Mouse (Mus musculus) hindbrain, embryonic 15.5 days (tissue): ENCODE results near the gene Cep164. TPM values are rescaled to one million over a fixed set of nuclear protein-coding genes. Genes with fewer than 3 reads are reported as not detected.
"Not testable (repeated sequence)": the region's sequence is repeated elsewhere in the genome, so short reads cannot be mapped to it uniquely, and the experiment has no call there.

Experiments
- ATAC-seq: fragments of 200-750 bp; cut with Nextera tagmentation; 2 replicates; pipeline ENCODE4 v1.8.0; 2017; ENCODE audit warnings: low read depth, moderate number of reproducible peaks, moderate TSS enrichment; ENCODE audit not compliant: low FRiP score
- H3K27ac ChIP-seq: fragments of 300-500 bp; sonication (generic); replicated peaks from 2 replicates; pipeline ENCODE4 v1.5.1; 2015; ENCODE audit warnings: mild to moderate bottlenecking, inconsistent platforms
- H3K27me3 ChIP-seq: fragments of 300-500 bp; sonication (generic); 2 replicates; pipeline ENCODE4 v1.6.1; 2015; ENCODE audit warnings: control low read depth, inconsistent platforms
- H3K36me3 ChIP-seq: fragments of 300-500 bp; sonication (generic); 2 replicates; pipeline ENCODE4 v1.6.1; 2015; ENCODE audit warnings: control low read depth, inconsistent platforms
- H3K4me1 ChIP-seq: fragments of 300-500 bp; sonication (generic); replicated peaks from 2 replicates; pipeline ENCODE4 v1.6.1; 2015; ENCODE audit warnings: control low read depth, inconsistent platforms
- H3K4me2 ChIP-seq: fragments of 300-500 bp; sonication (generic); 2 replicates; pipeline ENCODE4 v1.6.1; 2015; ENCODE audit warnings: moderate library complexity, mild to moderate bottlenecking, inconsistent platforms
- H3K4me3 ChIP-seq: fragments of 300-500 bp; sonication (generic); 2 replicates; pipeline ENCODE4 v1.5.1; 2015; ENCODE audit warnings: mild to moderate bottlenecking, inconsistent platforms
- H3K9ac ChIP-seq: fragments of 300-500 bp; sonication (generic); 2 replicates; pipeline ENCODE4 v1.6.1; 2015; ENCODE audit warnings: inconsistent platforms
- H3K9me3 ChIP-seq: fragments of 300-500 bp; sonication (generic); 2 replicates; pipeline ENCODE4 v1.6.1; 2016; ENCODE audit warnings: control low read depth, inconsistent platforms
- WGBS: fragments of 180-500 bp; shearing (Covaris S2); methylation state at CpG from one replicate; pipeline ENCODE4 v1.1.7; 2015; 5-methylcytosine and 5-hydroxymethylcytosine counted together
- polyA plus RNA-seq: library from polyadenylated mRNA; unstranded; fragments of >200 nt; fragmentation: Nextera tagmentation; extraction: Ambion mirVana; gene quantifications from 2 replicates; pipeline ENCODE4 v1.2.1, GENCODE M21; 2015

Gene Cep164
- polyA plus RNA-seq, 1 experiment from 2014 or later: 14.9 TPM

- H3K4me3 ChIP-seq: no peak overlapping the region
- H3K36me3 ChIP-seq: no peaks in the 10 kb centered on the region
- no peak overlapping the region for H3K27ac ChIP-seq
- H3K4me1 ChIP-seq: peaks cover 39% of the 10 kb centered on the region
- no peaks in the 10 kb centered on the region for H3K27me3 ChIP-seq
- 87% methylated on average over 5 of the region's 5 CpGs for WGBS
- no peak overlapping the region for H3K9ac ChIP-seq
- no peak for ATAC-seq
- no peak overlapping the region for H3K4me2 ChIP-seq
- H3K9me3 ChIP-seq: no peaks in the 10 kb centered on the region
Measured at GRCm38 (mm10) chr9:45846891-45847460, 18.5 kb upstream of the Cep164 start.

DNA sequence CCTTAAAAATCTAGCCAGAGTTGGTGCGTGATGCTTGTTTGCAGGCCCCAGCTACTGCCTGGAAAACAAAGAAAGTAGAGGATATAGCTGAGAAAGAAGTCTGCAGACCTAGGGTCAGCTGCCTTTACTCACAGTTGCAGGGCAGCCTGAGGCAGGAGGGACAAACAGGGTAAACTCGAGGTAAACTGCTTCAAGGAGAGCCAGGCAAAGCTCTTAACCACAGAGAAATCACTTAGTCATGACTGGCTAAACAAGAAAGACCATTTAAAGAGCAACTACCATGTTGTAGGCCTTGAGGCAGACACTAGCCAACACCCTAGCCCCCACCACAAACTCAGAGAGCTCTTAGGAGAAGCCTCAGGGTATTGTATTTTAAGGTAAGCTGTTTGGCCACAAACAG, 17.7 kb upstream of the Cep164 start:
- WGBS: 73% methylated on average over 2 of the region's 2 CpGs
- H3K27me3 ChIP-seq, H3K36me3 ChIP-seq, H3K9me3 ChIP-seq, H3K27ac ChIP-seq, H3K4me3 ChIP-seq, H3K9ac ChIP-seq, ATAC-seq, H3K4me2 ChIP-seq: not testable (repeated sequence)
- peaks cover 45% of the 10 kb centered on the region for H3K4me1 ChIP-seq

DNA sequence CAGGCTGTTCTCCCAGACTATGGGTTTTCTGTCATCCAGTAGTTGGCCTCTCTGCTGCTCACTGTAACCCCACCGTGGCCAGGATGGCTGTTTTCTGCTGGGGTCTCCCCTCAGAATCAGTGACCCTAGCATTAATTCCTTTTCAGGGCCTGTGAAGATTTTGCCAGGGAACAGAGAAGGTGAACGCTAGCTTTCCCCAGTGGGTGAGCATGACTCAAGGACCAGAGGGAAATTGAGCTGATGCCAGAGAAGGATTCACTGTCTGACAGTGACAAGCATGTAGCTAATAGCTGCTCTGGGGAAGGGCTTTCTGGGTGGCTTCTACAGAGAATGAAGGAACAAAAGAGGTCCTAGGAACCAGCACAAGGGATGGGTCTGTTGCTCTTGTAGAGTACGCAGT, 17.1 kb upstream of the Cep164 start:
- Histone ChIP-seq H3K36me3 (no peaks in the 10 kb centered on the region), H3K9me3 (no peaks in the 10 kb centered on the region), H3K27ac (no peak overlapping the region), H3K9ac (no peak overlapping the region), H3K4me1 (peaks cover 45% of the 10 kb centered on the region), H3K27me3 (no peaks in the 10 kb centered on the region), H3K4me2 (no peak overlapping the region), H3K4me3 (no peak overlapping the region)
- 60% methylated on average over 3 of the region's 3 CpGs for WGBS
- no peak for ATAC-seq

DNA sequence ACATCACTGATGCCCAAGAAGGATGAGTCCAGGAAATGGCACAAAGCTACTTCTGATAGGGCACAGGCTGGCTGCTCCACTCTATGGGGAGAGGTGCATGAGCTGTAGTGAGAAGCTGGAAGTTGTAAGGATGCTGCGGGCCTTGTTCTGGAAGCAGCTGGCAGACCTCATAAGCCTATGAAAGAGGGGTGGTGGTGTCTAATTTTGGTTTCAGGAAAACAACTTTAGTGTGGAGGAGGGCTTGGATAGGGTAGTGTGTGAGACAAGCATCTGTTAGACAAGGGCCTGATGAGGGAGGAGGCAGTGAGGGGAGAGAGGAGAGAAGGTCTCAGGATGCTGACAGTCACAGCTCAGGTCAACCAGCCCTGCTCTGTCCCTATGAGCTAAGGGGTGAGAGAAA, 15.3 kb upstream of the Cep164 start:
- 97% methylated on average over 1 of the region's 1 CpGs for WGBS
- Histone ChIP-seq H3K4me3 (no peak overlapping the region), H3K9me3 (no peaks in the 10 kb centered on the region), H3K4me2 (no peak overlapping the region), H3K27me3 (no peaks in the 10 kb centered on the region), H3K36me3 (no peaks in the 10 kb centered on the region), H3K9ac (no peak overlapping the region), H3K27ac (no peak overlapping the region), H3K4me1 (peaks cover 44% of the 10 kb centered on the region)
- ATAC-seq: no peak

- no peak for ATAC-seq
- Histone ChIP-seq H3K4me1 (peaks cover 45% of the 10 kb centered on the region), H3K9ac (no peak overlapping the region), H3K9me3 (no peaks in the 10 kb centered on the region), H3K27ac (no peak overlapping the region), H3K4me3 (no peak overlapping the region), H3K27me3 (no peaks in the 10 kb centered on the region), H3K36me3 (no peaks in the 10 kb centered on the region), H3K4me2 (no peak overlapping the region)
- 76% methylated on average over 5 of the region's 5 CpGs for WGBS
Measured at GRCm38 (mm10) chr9:45843007-45843406, 14.5 kb upstream of the Cep164 start.

DNA sequence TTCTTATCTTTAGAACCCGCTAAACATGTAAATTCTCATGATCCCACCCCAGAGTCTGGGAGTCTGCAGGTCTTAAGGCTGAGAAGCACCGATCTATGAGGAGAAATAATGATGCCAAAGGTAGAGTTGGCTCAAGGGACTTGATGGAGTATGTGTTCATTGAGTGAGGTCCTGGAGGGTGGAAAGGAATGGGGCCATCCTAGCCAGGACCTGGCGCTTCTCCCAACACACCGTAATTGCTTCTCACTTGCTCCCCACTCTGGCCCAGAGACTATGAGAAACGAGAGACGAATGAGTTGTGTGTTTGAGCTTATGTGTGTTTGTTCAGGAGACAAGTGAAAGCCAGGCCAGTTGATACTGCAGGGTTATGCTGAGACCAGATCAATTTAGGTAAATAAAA, 13.0 kb upstream of the Cep164 start:
- ATAC-seq: no peak
- H3K4me3 ChIP-seq: no peak overlapping the region
- peak overlapping the region; percentile 94 for H3K4me2 ChIP-seq
- no peaks in the 10 kb centered on the region for H3K36me3 ChIP-seq
- H3K9me3 ChIP-seq: no peaks in the 10 kb centered on the region
- no peak overlapping the region for H3K9ac ChIP-seq
- H3K4me1 ChIP-seq: peaks cover 47% of the 10 kb centered on the region
- 77% methylated on average over 6 of the region's 6 CpGs for WGBS
- H3K27me3 ChIP-seq: no peaks in the 10 kb centered on the region
- no peak overlapping the region for H3K27ac ChIP-seq

DNA sequence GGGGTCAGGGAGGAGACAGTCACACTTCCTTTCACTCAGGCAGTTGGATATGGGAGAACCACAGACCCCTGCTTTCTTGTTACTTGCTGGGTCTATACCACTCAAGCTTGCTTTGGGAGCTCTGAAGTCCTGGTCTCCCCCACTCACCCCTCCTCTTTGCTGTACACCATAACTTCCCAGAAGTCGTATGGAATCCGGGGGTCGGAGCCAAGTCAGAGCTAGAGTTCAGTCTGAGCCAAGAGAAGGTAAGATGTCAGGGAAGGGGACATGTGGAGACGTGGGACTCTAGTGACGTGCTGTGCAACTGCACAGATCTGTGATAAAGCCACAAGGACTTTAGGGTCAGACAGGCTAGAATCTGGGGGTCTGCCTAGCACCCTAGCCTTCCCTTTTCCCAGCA, 11.8 kb upstream of the Cep164 start:
- no peak for ATAC-seq
- peak overlapping the region; percentile 94; the same call in 1 of the 2 replicates for H3K9ac ChIP-seq
- H3K4me3 ChIP-seq: peak overlapping the region; percentile 94
- H3K27ac ChIP-seq: no peak overlapping the region
- H3K4me1 ChIP-seq: peaks cover 44% of the 10 kb centered on the region
- H3K36me3 ChIP-seq: no peaks in the 10 kb centered on the region
- no peaks in the 10 kb centered on the region for H3K9me3 ChIP-seq
- 79% methylated on average over 5 of the region's 5 CpGs for WGBS
- H3K4me2 ChIP-seq: peak overlapping the region; percentile 94
- H3K27me3 ChIP-seq: no peaks in the 10 kb centered on the region

- Histone ChIP-seq H3K9ac (peak overlapping the region; percentile 94), H3K27ac (no peak overlapping the region), H3K9me3 (no peaks in the 10 kb centered on the region), H3K4me2 (peak overlapping the region; percentile 94), H3K36me3 (no peaks in the 10 kb centered on the region), H3K4me1 (peaks cover 42% of the 10 kb centered on the region), H3K4me3 (peak overlapping the region; percentile 94), H3K27me3 (no peaks in the 10 kb centered on the region)
- 84% methylated on average over 7 of the region's 7 CpGs for WGBS
- 0 out of 2 replicates have a peak, but pooled peaks have one; percentile 15 for ATAC-seq
Measured at GRCm38 (mm10) chr9:45839982-45840300, 11.4 kb upstream of the Cep164 start.

DNA sequence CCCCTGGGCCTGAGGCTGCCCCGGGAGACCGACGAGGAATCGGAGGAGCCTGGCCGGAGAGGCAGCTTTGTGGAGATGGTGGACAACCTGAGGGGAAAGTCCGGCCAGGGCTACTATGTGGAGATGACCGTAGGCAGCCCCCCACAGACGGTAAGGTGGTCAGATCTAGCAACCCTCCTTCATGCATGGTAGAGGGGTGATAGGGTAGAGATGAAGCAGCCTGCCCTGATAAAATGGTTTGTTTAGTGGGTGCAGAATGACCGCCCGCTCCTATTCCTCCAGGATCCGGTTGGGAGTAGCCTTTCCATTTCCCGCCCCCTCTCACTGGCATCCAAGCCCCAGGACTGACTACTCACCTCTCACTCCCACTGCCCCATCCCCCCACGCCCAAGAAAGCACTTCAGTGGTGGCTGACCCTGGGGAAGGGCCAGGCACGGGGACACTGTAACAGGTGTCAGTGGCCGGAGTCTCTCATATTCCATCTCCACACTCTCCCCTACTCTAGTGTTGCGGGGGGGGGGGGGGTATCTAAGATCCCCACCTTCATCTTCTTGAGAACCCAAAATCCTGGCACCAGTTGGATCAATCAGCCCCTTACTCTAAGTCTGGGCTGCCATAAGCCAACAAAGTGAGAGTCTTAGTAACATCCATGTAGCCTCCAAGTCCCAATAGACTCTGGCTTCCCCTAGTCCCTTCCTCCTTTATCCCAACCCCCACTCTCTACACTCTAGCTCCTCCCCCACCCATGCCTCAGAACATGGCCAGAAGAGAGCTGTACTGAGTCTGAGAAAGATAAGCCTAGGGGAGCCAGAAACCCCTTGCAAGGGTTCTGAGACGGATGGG, 10.9 kb upstream of the Cep164 start:
- Histone ChIP-seq H3K9me3 (no peaks in the 10 kb centered on the region), H3K4me1 (peaks cover 42% of the 10 kb centered on the region), H3K27me3 (no peaks in the 10 kb centered on the region), H3K4me2 (peak overlapping the region; percentile 94), H3K27ac (peak overlapping the region; percentile 86), H3K4me3 (peak overlapping the region; percentile 94), H3K9ac (peak overlapping the region; percentile 94), H3K36me3 (no peaks in the 10 kb centered on the region)
- no peak for ATAC-seq
- WGBS: 13% methylated on average over 17 of the region's 17 CpGs

- Histone ChIP-seq H3K9me3 (no peaks in the 10 kb centered on the region), H3K4me2 (peak within 1 kb of the TSS; percentile 94), H3K4me3 (peak within 1 kb of the TSS; percentile 94), H3K9ac (peak within 1 kb of the TSS; percentile 94), H3K27ac (peak within 1 kb of the TSS; percentile 86), H3K27me3 (no peaks in the 10 kb centered on the region), H3K36me3 (no peaks in the 10 kb centered on the region), H3K4me1 (peaks cover 42% of the 10 kb centered on the region)
- ATAC-seq: peak; percentile 91
- WGBS: under 1% methylated on average over 40 of the region's 40 CpGs
Measured at GRCm38 (mm10) chr9:45838434-45839138, 10.1 kb upstream of the Cep164 start, which contains the start of gene Bace1. Bace1 (plus strand) TSS chr9:45838580.

DNA sequence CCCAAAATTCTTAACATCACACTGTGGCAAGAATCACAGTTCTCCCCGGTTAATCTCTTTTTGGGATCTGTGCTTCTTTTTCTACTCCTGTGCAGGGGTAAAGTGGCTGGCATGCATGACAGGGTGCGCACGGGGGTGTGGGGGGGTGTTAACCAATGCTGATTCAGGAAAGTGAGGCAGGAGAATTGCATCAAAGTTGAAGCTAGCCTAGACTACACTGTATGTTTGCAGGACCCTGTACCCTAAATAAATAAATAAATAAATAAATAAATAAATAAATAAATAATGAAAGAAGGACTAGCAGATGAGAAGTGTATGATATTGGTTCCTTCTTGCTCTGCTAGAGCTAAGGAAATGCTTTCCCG, 9.6 kb upstream of the Cep164 start:
- 24% methylated on average over 4 of the region's 4 CpGs for WGBS
- no peaks in the 10 kb centered on the region for H3K27me3 ChIP-seq
- H3K4me2 ChIP-seq: peak overlapping the region; percentile 94
- 0 out of 2 replicates have a peak overlapping the region, but pooled peaks have one; percentile 16 for H3K9ac ChIP-seq
- peaks cover 42% of the 10 kb centered on the region for H3K4me1 ChIP-seq
- ATAC-seq: no peak
- peak overlapping the region; percentile 94 for H3K4me3 ChIP-seq
- H3K36me3 ChIP-seq: no peaks in the 10 kb centered on the region
- no peaks in the 10 kb centered on the region for H3K9me3 ChIP-seq
- H3K27ac ChIP-seq: no peak overlapping the region

DNA sequence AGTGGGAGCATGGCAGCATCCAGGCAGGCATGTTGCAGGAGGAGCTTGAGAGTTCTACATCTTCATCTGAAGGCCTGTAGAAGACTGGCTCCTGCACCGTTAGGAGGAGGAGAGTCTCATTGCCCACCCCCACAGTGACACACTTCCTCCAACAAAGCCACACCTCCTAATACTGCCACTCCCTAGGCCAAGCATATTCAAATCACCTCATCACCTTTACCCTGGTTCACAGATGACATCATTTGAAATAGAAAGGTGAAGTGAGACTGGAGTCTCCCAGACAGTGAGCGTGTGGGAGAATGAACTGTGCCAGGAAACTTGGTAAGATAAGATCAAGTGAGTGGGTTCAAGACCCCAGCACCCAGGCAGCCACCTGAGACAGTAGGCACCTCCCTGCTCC, 5.0 kb upstream of the Cep164 start:
- no peak overlapping the region for H3K27ac ChIP-seq
- 82% methylated on average over 2 of the region's 2 CpGs for WGBS
- H3K4me2 ChIP-seq: no peak overlapping the region
- no peak overlapping the region for H3K9ac ChIP-seq
- H3K4me1 ChIP-seq: peaks cover 8% of the 10 kb centered on the region
- no peaks in the 10 kb centered on the region for H3K36me3 ChIP-seq
- ATAC-seq: no peak
- H3K9me3 ChIP-seq: no peaks in the 10 kb centered on the region
- no peaks in the 10 kb centered on the region for H3K27me3 ChIP-seq
- no peak overlapping the region for H3K4me3 ChIP-seq
